Mouse (Mus musculus) midbrain, postnatal 0 days (tissue): ENCODE measurements around the gene Tcerg1l. TPM values are rescaled to one million over a fixed set of nuclear protein-coding genes. Genes with fewer than 3 reads are reported as not detected.

Experiments
- ATAC-seq: fragments of 200-750 bp; cut with Nextera tagmentation; 2 replicates; pipeline ENCODE4 v1.8.0; 2017; ENCODE audit warnings: moderate number of reproducible peaks, mild to moderate bottlenecking, moderate TSS enrichment, moderate library complexity; ENCODE audit not compliant: low FRiP score
- DNase-seq: peaks from one replicate; pipeline ENCODE4 v3.0.0-alpha.2; 2015; ENCODE audit warnings: low spot score
- H3K27ac ChIP-seq: fragments of 300-500 bp; sonication (generic); 2 replicates; pipeline ENCODE4 v1.5.1; 2014; ENCODE audit warnings: low read depth, mild to moderate bottlenecking, low read length, mixed read lengths
- H3K27me3 ChIP-seq: fragments of 300-500 bp; sonication (generic); 2 replicates; pipeline ENCODE4 v1.6.1; 2014; ENCODE audit warnings: low read length, control low read depth, mixed read lengths; ENCODE audit not compliant: insufficient read depth
- H3K36me3 ChIP-seq: fragments of 300-500 bp; sonication (generic); 2 replicates; pipeline ENCODE4 v1.6.1; 2014; ENCODE audit warnings: low read length, control low read depth, mixed read lengths; ENCODE audit not compliant: insufficient read depth
- H3K4me1 ChIP-seq: fragments of 300-500 bp; sonication (generic); 2 replicates; pipeline ENCODE4 v1.6.1; 2014; ENCODE audit warnings: mild to moderate bottlenecking, control low read depth, antibody characterized with exemption, low read length, mixed read lengths; ENCODE audit not compliant: insufficient read depth
- H3K4me2 ChIP-seq: fragments of 300-500 bp; sonication (generic); 2 replicates; pipeline ENCODE4 v1.6.1; 2014; ENCODE audit warnings: low read depth, mild to moderate bottlenecking, low read length, mixed read lengths; ENCODE audit not compliant: poor library complexity, severe bottlenecking
- H3K4me3 ChIP-seq: fragments of 300-500 bp; sonication (generic); 2 replicates; pipeline ENCODE4 v1.5.1; 2014; ENCODE audit warnings: low read depth, mild to moderate bottlenecking, low read length, moderate library complexity
- H3K9ac ChIP-seq: fragments of 300-500 bp; sonication (generic); replicated peaks from 2 replicates; pipeline ENCODE4 v1.6.1; 2014; ENCODE audit warnings: mild to moderate bottlenecking, low read length, moderate library complexity, mixed read lengths; ENCODE audit not compliant: poor library complexity, severe bottlenecking
- H3K9me3 ChIP-seq: fragments of 300-500 bp; sonication (generic); 2 replicates; pipeline ENCODE4 v1.6.1; 2016; ENCODE audit warnings: low read length, control low read depth
- CTCF ChIP-seq: IDR thresholded peaks from 2 replicates; pipeline ENCODE4 v1.5.1; 2016; ENCODE audit warnings: antibody characterized with exemption, mild to moderate bottlenecking
- WGBS: fragments of 180-500 bp; shearing (Covaris S2); extraction: QIAGEN DNeasy Blood & Tissue Kit; methylation state at CpG from one replicate; pipeline ENCODE4 v1.1.7; 2014; 5-methylcytosine and 5-hydroxymethylcytosine counted together
- polyA plus RNA-seq: library from polyadenylated mRNA; unstranded; fragments of >200 nt; fragmentation: Nextera tagmentation; extraction: Ambion mirVana; gene quantifications from 2 replicates; pipeline ENCODE4 v1.2.1, GENCODE M21; 2015
- total RNA-seq: library from RNA; depleted of rRNA; stranded (reverse); fragments of >200 nt; gene quantifications from 2 replicates; pipeline ENCODE4 v1.2.3, GENCODE M21; 2014

Tcerg1l gene
- total and polyA plus RNA-seq, 2 experiments from 2014 or later = 31.2 to 36.0 TPM

DNA sequence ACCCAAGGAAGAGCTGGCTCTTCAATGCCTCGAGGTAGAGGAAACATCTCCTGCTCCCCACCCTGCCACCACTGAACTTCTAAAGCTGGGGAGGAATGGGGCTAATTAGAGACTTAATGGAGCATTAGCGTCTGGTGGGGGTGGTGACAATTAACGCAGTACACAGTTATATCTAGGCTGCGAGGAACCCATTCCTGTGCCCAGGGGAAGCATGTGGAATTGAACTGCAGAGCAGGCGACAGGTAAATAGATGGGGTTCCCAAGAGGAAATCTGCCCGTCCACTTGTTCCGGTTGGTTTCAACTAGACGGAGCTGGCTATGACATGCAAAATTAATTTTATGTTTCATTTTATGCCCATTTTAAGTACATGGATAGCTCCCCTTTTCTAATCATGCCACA is 128.1 kb downstream of the Tcerg1l start:
- WGBS = 85% methylated on average over 8 of the region's 8 CpGs
- Histone ChIP-seq H3K27me3 (no peaks in the 10 kb centered on the region), H3K9ac (no peak overlapping the region), H3K27ac (no peak overlapping the region), H3K9me3 (no peaks in the 10 kb centered on the region), H3K4me3 (no peak overlapping the region), H3K4me1 (no peaks in the 10 kb centered on the region), H3K36me3 (no peaks in the 10 kb centered on the region), H3K4me2 (no peak overlapping the region)
- DNase-seq (no peak), ATAC-seq (no peak)
- TF ChIP-seq CTCF = no peak

DNA sequence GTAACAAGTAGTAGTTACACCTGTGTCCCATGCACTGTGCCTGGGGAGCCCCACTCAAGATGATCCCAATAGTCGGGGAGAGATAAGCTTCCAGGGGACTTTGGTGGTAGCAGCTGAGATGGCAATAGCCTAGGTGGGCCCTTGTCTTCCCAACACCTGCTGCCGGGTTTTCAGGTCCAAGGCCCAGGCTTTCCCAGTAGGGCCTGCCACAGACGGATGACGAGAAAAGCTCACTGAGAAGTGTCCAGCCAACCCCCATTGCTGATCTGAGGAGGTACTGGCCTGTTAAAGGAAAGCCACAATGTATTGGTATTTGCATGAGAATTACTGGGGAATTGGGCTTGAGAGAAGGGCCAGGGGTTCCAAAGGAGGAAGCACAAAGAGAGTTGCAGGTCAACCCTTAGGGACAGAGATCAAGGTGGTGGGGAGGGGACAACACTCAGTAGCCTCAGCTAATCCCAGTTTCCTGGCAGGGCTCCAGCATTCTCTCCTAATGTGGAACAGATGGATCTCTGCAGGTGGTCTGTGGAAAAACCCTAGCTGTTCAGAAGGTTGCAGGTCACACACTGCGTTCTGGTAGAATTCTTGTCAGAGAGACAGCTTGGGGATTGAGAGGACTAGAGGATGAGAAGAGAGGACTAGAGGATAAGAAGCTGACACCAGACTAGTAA is 129.4 kb downstream of the Tcerg1l start:
- Histone ChIP-seq H3K4me1 (no peaks in the 10 kb centered on the region), H3K4me2 (no peak overlapping the region), H3K9ac (no peak overlapping the region), H3K36me3 (no peaks in the 10 kb centered on the region), H3K27ac (no peak overlapping the region), H3K27me3 (no peaks in the 10 kb centered on the region), H3K9me3 (no peaks in the 10 kb centered on the region), H3K4me3 (no peak overlapping the region)
- no peak for TF ChIP-seq CTCF
- 46% methylated on average over 5 of the region's 5 CpGs for WGBS
- DNase-seq (peak; percentile 51), ATAC-seq (no peak)

DNA sequence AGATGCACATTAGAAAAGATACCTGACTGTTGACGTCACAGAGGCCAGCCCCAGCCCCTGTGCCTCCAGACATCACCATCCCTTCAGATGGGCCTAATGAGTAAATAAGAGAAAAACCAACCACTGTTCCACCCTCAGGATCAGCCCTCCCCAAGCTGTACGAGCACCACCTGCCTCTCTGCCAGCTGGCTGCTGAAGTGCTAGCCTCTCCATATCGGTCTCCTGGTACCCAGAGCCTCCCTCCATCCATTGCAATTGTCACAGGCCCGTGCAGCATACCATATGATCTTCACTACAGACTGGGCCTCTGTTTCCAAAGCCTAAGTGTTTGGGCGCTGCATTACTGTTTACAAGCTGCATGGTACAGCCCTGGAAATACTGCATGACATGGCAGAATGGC is 148.9 kb downstream of the Tcerg1l start:
- ATAC-seq (no peak), DNase-seq (no peak)
- 77% methylated on average over 5 of the region's 5 CpGs for WGBS

DNA sequence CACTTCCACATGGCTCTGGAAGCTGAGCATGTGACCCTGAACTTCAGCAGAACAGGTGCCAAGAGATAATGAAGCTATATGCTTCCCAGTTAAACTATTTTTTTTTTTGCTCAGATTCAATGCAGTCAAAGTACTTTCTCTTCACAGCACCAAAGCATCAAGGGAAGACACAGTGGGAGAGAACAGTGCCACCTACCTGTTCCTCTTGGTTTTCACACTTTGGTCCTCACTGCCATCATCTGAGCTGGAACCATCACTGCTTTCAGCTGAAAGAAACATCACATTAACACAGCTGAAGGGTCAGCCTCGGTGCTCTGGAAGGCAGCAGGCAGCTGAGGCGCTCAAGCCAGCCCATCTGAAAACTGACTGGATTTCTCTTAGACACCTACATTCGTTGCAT is 149.4 kb downstream of the Tcerg1l start:
- Histone ChIP-seq H3K4me2 (no peak overlapping the region), H3K36me3 (no peaks in the 10 kb centered on the region), H3K9me3 (no peaks in the 10 kb centered on the region), H3K27ac (no peak overlapping the region), H3K9ac (no peak overlapping the region), H3K4me1 (no peaks in the 10 kb centered on the region), H3K4me3 (no peak overlapping the region), H3K27me3 (no peaks in the 10 kb centered on the region)
- peak; percentile 55 for DNase-seq
- WGBS = 74% methylated on average over 3 of the region's 3 CpGs
- TF ChIP-seq CTCF = peak; percentile 76
- no peak for ATAC-seq

More for the DNA sequence above, 148.9 kb downstream of the Tcerg1l start:
- Histone ChIP-seq H3K4me1 (no peaks in the 10 kb centered on the region), H3K9ac (no peak overlapping the region), H3K9me3 (no peaks in the 10 kb centered on the region), H3K27ac (no peak overlapping the region), H3K36me3 (no peaks in the 10 kb centered on the region), H3K4me3 (no peak overlapping the region), H3K27me3 (no peaks in the 10 kb centered on the region), H3K4me2 (no peak overlapping the region)
- TF ChIP-seq CTCF = no peak

DNA sequence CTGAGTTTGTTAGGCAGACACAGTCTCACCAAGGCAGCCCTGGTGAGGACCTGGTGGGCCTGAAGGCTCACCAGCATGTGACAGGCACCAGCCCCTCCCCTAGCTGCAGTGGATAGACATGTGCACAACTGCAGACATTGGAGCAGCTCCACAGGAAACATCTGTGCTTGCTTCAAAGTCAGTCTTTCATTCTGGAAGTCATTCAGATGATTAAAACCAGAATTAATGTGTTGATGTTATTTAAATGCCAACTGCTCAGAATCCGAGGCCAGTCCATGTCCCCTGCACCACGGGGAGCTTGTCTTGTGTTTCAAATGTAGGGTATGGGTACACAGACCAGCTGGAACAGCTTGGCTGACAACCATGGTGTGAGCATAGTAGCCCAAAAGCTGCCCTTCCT is 150.8 kb downstream of the Tcerg1l start:
- Histone ChIP-seq H3K36me3 (no peaks in the 10 kb centered on the region), H3K9ac (no peak overlapping the region), H3K4me2 (no peak overlapping the region), H3K4me3 (no peak overlapping the region), H3K27ac (no peak overlapping the region), H3K9me3 (no peaks in the 10 kb centered on the region), H3K27me3 (no peaks in the 10 kb centered on the region), H3K4me1 (no peaks in the 10 kb centered on the region)
- no peak for TF ChIP-seq CTCF
- DNase-seq = no peak
- WGBS = 50% methylated on average over 2 of the region's 2 CpGs
- ATAC-seq = no peak

- ATAC-seq (no peak), DNase-seq (no peak)
- Histone ChIP-seq H3K9me3 (no peaks in the 10 kb centered on the region), H3K36me3 (no peaks in the 10 kb centered on the region), H3K27me3 (no peaks in the 10 kb centered on the region), H3K4me1 (no peaks in the 10 kb centered on the region), H3K4me3 (no peak overlapping the region), H3K4me2 (no peak overlapping the region), H3K9ac (no peak overlapping the region), H3K27ac (no peak overlapping the region)
- 88% methylated on average over 5 of the region's 5 CpGs for WGBS
- TF ChIP-seq CTCF = no peak
Measured at GRCm38 (mm10) chr7:138242229-138242628, 155.3 kb downstream of the Tcerg1l start.
